Mouse (Mus musculus) hindbrain, embryonic 12.5 days (tissue): ENCODE measurements around the gene Gata2. TPM values are rescaled to one million over a fixed set of nuclear protein-coding genes. Genes with fewer than 3 reads are reported as not detected.

Experiments
- ATAC-seq: fragments of 200-750 bp; cut with Nextera tagmentation; 2 replicates; pipeline ENCODE4 v1.8.0; 2017; ENCODE audit warnings: moderate TSS enrichment; ENCODE audit not compliant: low FRiP score
- H3K27ac ChIP-seq: fragments of 300-500 bp; sonication (generic); 2 replicates; pipeline ENCODE4 v1.5.1; 2016; ENCODE audit warnings: mild to moderate bottlenecking
- H3K27me3 ChIP-seq: fragments of 300-500 bp; sonication (generic); 2 replicates; pipeline ENCODE4 v1.6.1; 2016; ENCODE audit warnings: mild to moderate bottlenecking
- H3K36me3 ChIP-seq: fragments of 300-500 bp; sonication (generic); 2 replicates; pipeline ENCODE4 v1.6.1; 2016; ENCODE audit warnings: mild to moderate bottlenecking
- H3K4me1 ChIP-seq: fragments of 300-500 bp; sonication (generic); 2 replicates; pipeline ENCODE4 v1.6.1; 2016
- H3K4me2 ChIP-seq: fragments of 300-500 bp; sonication (generic); replicated peaks from 2 replicates; pipeline ENCODE4 v1.6.1; 2016; ENCODE audit warnings: mild to moderate bottlenecking
- H3K4me3 ChIP-seq: fragments of 300-500 bp; sonication (generic); 2 replicates; pipeline ENCODE4 v1.5.1; 2016; ENCODE audit warnings: mild to moderate bottlenecking
- H3K9ac ChIP-seq: fragments of 300-500 bp; sonication (generic); 2 replicates; pipeline ENCODE4 v1.6.1; 2016; ENCODE audit warnings: mild to moderate bottlenecking, moderate library complexity
- H3K9me3 ChIP-seq: fragments of 300-500 bp; sonication (generic); replicated peaks from 2 replicates; pipeline ENCODE4 v1.6.1; 2016; ENCODE audit warnings: mild to moderate bottlenecking
- WGBS: fragments of 180-500 bp; shearing (Covaris S2); methylation state at CpG from one replicate; pipeline ENCODE4 v1.1.7; 2016; 5-methylcytosine and 5-hydroxymethylcytosine counted together
- polyA plus RNA-seq: library from polyadenylated mRNA; unstranded; fragments of >200 nt; fragmentation: Nextera tagmentation; extraction: Ambion mirVana; gene quantifications from 2 replicates; pipeline ENCODE4 v1.2.1, GENCODE M21; 2016

Gene Gata2
- polyA plus RNA-seq, 1 experiment from 2014 or later, result 43.6 TPM

GRCm38 (mm10) chr6:88204531-88205385 is 11.1 kb downstream of the Gata2 start:
- H3K9ac ChIP-seq, result no peak overlapping the region
- H3K36me3 ChIP-seq, result no peaks in the 10 kb centered on the region
- no peak for ATAC-seq
- no peaks in the 10 kb centered on the region for H3K9me3 ChIP-seq
- H3K4me2 ChIP-seq, result 0 out of 2 replicates have a peak overlapping the region, but pooled peaks have one; percentile 1
- H3K27ac ChIP-seq, result no peak overlapping the region
- peaks cover 14% of the 10 kb centered on the region for H3K4me1 ChIP-seq
- H3K4me3 ChIP-seq, result no peak overlapping the region
- H3K27me3 ChIP-seq, result peaks cover 92% of the 10 kb centered on the region
- 8% methylated on average over 25 of the region's 25 CpGs for WGBS

- no peak overlapping the region for H3K4me2 ChIP-seq
- no peak for ATAC-seq
- no peak overlapping the region for H3K4me3 ChIP-seq
- no peaks in the 10 kb centered on the region for H3K9me3 ChIP-seq
- H3K9ac ChIP-seq, result no peak overlapping the region
- peaks cover 10% of the 10 kb centered on the region; the same call in 1 of the 2 replicates for H3K4me1 ChIP-seq
- WGBS, result 28% methylated on average over 7 of the region's 7 CpGs
- H3K36me3 ChIP-seq, result no peaks in the 10 kb centered on the region
- H3K27me3 ChIP-seq, result peaks cover 86% of the 10 kb centered on the region
- H3K27ac ChIP-seq, result no peak overlapping the region
Observed at GRCm38 (mm10) chr6:88205386-88205700, 11.7 kb downstream of the Gata2 start.

- H3K9me3 ChIP-seq, result no peaks in the 10 kb centered on the region
- no peak overlapping the region for H3K4me2 ChIP-seq
- H3K27ac ChIP-seq, result no peak overlapping the region
- no peak overlapping the region for H3K4me3 ChIP-seq
- H3K27me3 ChIP-seq, result peaks cover 80% of the 10 kb centered on the region
- no peak overlapping the region for H3K9ac ChIP-seq
- 10% methylated on average over 9 of the region's 9 CpGs for WGBS
- ATAC-seq, result no peak
- no peaks in the 10 kb centered on the region for H3K36me3 ChIP-seq
- H3K4me1 ChIP-seq, result peaks cover 10% of the 10 kb centered on the region; the same call in 1 of the 2 replicates
Observed at GRCm38 (mm10) chr6:88205937-88206336, 12.2 kb downstream of the Gata2 start.

- no peak overlapping the region for H3K9ac ChIP-seq
- H3K9me3 ChIP-seq, result no peaks in the 10 kb centered on the region
- H3K4me2 ChIP-seq, result no peak overlapping the region
- no peaks in the 10 kb centered on the region for H3K36me3 ChIP-seq
- H3K27me3 ChIP-seq, result peaks cover 74% of the 10 kb centered on the region
- peaks cover 10% of the 10 kb centered on the region; the same call in 1 of the 2 replicates for H3K4me1 ChIP-seq
- no peak overlapping the region for H3K27ac ChIP-seq
- H3K4me3 ChIP-seq, result no peak overlapping the region
- ATAC-seq, result no peak
- WGBS, result 44% methylated on average over 7 of the region's 7 CpGs
Observed at GRCm38 (mm10) chr6:88206566-88206965, 12.9 kb downstream of the Gata2 start.

GRCm38 (mm10) chr6:88207403-88208033 is 13.8 kb downstream of the Gata2 start:
- no peak overlapping the region for H3K9ac ChIP-seq
- peaks cover 10% of the 10 kb centered on the region; the same call in 1 of the 2 replicates for H3K4me1 ChIP-seq
- H3K27me3 ChIP-seq, result peaks cover 64% of the 10 kb centered on the region
- no peaks in the 10 kb centered on the region for H3K9me3 ChIP-seq
- WGBS, result 90% methylated on average over 10 of the region's 10 CpGs
- H3K36me3 ChIP-seq, result no peaks in the 10 kb centered on the region
- no peak for ATAC-seq
- H3K4me2 ChIP-seq, result no peak overlapping the region
- no peak overlapping the region for H3K4me3 ChIP-seq
- H3K27ac ChIP-seq, result no peak overlapping the region

GRCm38 (mm10) chr6:88208321-88208720 is 14.6 kb downstream of the Gata2 start:
- Histone ChIP-seq H3K27me3 (peaks cover 61% of the 10 kb centered on the region), H3K9me3 (no peaks in the 10 kb centered on the region), H3K4me2 (no peak overlapping the region), H3K9ac (no peak overlapping the region), H3K4me3 (no peak overlapping the region), H3K36me3 (no peaks in the 10 kb centered on the region), H3K27ac (no peak overlapping the region), H3K4me1 (peaks cover 9% of the 10 kb centered on the region; the same call in 1 of the 2 replicates)
- no peak for ATAC-seq
- WGBS, result 91% methylated on average over 3 of the region's 3 CpGs

- Histone ChIP-seq H3K9ac (no peak overlapping the region), H3K27ac (no peak overlapping the region), H3K4me1 (peaks cover 6% of the 10 kb centered on the region; the same call in 1 of the 2 replicates), H3K4me2 (no peak overlapping the region), H3K9me3 (no peaks in the 10 kb centered on the region), H3K27me3 (peaks cover 50% of the 10 kb centered on the region), H3K4me3 (no peak overlapping the region), H3K36me3 (no peaks in the 10 kb centered on the region)
- 77% methylated on average over 5 of the region's 5 CpGs for WGBS
- no peak for ATAC-seq
Observed at GRCm38 (mm10) chr6:88209453-88209852, 15.8 kb downstream of the Gata2 start.

- H3K27ac ChIP-seq, result no peak overlapping the region
- H3K4me1 ChIP-seq, result 0 out of 2 replicates have a peak, but pooled peaks cover 3% of the 10 kb centered on the region
- WGBS, result 55% methylated on average over 3 of the region's 3 CpGs
- no peak overlapping the region for H3K4me2 ChIP-seq
- H3K36me3 ChIP-seq, result no peaks in the 10 kb centered on the region
- H3K9ac ChIP-seq, result no peak overlapping the region
- H3K27me3 ChIP-seq, result peaks cover 42% of the 10 kb centered on the region
- no peak for ATAC-seq
- H3K9me3 ChIP-seq, result no peaks in the 10 kb centered on the region
- no peak overlapping the region for H3K4me3 ChIP-seq
Observed at GRCm38 (mm10) chr6:88210182-88210581, 16.5 kb downstream of the Gata2 start.

- Histone ChIP-seq H3K4me2 (no peak overlapping the region), H3K36me3 (no peaks in the 10 kb centered on the region), H3K9me3 (no peaks in the 10 kb centered on the region), H3K27me3 (peaks cover 7% of the 10 kb centered on the region; the same call in 1 of the 2 replicates), H3K4me1 (peaks cover 3% of the 10 kb centered on the region; the same call in 1 of the 2 replicates), H3K9ac (no peak overlapping the region), H3K27ac (no peak overlapping the region), H3K4me3 (no peak overlapping the region)
- no peak for ATAC-seq
- 48% methylated on average over 6 of the region's 6 CpGs for WGBS
Observed at GRCm38 (mm10) chr6:88215797-88216196, 22.1 kb downstream of the Gata2 start.

GRCm38 (mm10) chr6:88216199-88216598 is 22.5 kb downstream of the Gata2 start:
- WGBS, result 80% methylated on average over 4 of the region's 4 CpGs
- peaks cover 3% of the 10 kb centered on the region; the same call in 1 of the 2 replicates for H3K4me1 ChIP-seq
- no peak overlapping the region for H3K4me2 ChIP-seq
- no peak overlapping the region for H3K9ac ChIP-seq
- ATAC-seq, result no peak
- H3K36me3 ChIP-seq, result no peaks in the 10 kb centered on the region
- no peak overlapping the region for H3K4me3 ChIP-seq
- H3K27ac ChIP-seq, result no peak overlapping the region
- H3K9me3 ChIP-seq, result no peaks in the 10 kb centered on the region
- peaks cover 7% of the 10 kb centered on the region; the same call in 1 of the 2 replicates for H3K27me3 ChIP-seq

- H3K4me3 ChIP-seq, result no peak overlapping the region
- H3K36me3 ChIP-seq, result no peaks in the 10 kb centered on the region
- H3K9me3 ChIP-seq, result no peaks in the 10 kb centered on the region
- H3K27me3 ChIP-seq, result peaks cover 10% of the 10 kb centered on the region; the same call in 1 of the 2 replicates
- WGBS, result 29% methylated on average over 4 of the region's 4 CpGs
- H3K27ac ChIP-seq, result no peak overlapping the region
- H3K4me1 ChIP-seq, result peaks cover 3% of the 10 kb centered on the region; the same call in 1 of the 2 replicates
- no peak overlapping the region for H3K9ac ChIP-seq
- no peak overlapping the region for H3K4me2 ChIP-seq
- 0 out of 2 replicates have a peak, but pooled peaks have one; percentile 24 for ATAC-seq
Observed at GRCm38 (mm10) chr6:88219094-88219493, 25.4 kb downstream of the Gata2 start.

GRCm38 (mm10) chr6:88221968-88222367 is 28.3 kb downstream of the Gata2 start, which contains the start of gene Dnajb8:
Dnajb8 (plus strand) TSS chr6:88222268.
- H3K9ac ChIP-seq, result no peak within 1 kb of the TSS
- peaks cover 7% of the 10 kb centered on the region; the same call in 1 of the 2 replicates for H3K27me3 ChIP-seq
- H3K36me3 ChIP-seq, result no peaks in the 10 kb centered on the region
- H3K4me2 ChIP-seq, result no peak within 1 kb of the TSS
- H3K27ac ChIP-seq, result no peak within 1 kb of the TSS
- H3K4me1 ChIP-seq, result peaks cover 7% of the 10 kb centered on the region
- H3K4me3 ChIP-seq, result no peak within 1 kb of the TSS
- no peaks in the 10 kb centered on the region for H3K9me3 ChIP-seq
- WGBS, result 42% methylated on average over 10 of the region's 10 CpGs
- ATAC-seq, result no peak
